Mouse (Mus musculus) liver, embryonic 12.5 days (tissue): ENCODE results near the gene Slc52a3. TPM values are rescaled to one million over a fixed set of nuclear protein-coding genes. Genes with fewer than 3 reads are reported as not detected.

Experiments
- ATAC-seq: fragments of 200-750 bp; cut with Nextera tagmentation; 2 replicates; pipeline ENCODE4 v1.8.0; 2017; ENCODE audit warnings: moderate number of reproducible peaks, mild to moderate bottlenecking, moderate library complexity
- H3K27ac ChIP-seq: fragments of 300-500 bp; sonication (generic); 2 replicates; pipeline ENCODE4 v1.5.1; 2016; ENCODE audit warnings: mild to moderate bottlenecking
- H3K27me3 ChIP-seq: fragments of 300-500 bp; sonication (generic); replicated peaks from 2 replicates; pipeline ENCODE4 v1.6.1; 2016; ENCODE audit warnings: mild to moderate bottlenecking, moderate library complexity
- H3K36me3 ChIP-seq: fragments of 300-500 bp; sonication (generic); 2 replicates; pipeline ENCODE4 v1.6.1; 2016; ENCODE audit warnings: mild to moderate bottlenecking, moderate library complexity
- H3K4me1 ChIP-seq: fragments of 300-500 bp; sonication (generic); 2 replicates; pipeline ENCODE4 v1.6.1; 2016
- H3K4me2 ChIP-seq: fragments of 300-500 bp; sonication (generic); 2 replicates; pipeline ENCODE4 v1.6.1; 2016; ENCODE audit warnings: mild to moderate bottlenecking, moderate library complexity
- H3K4me3 ChIP-seq: fragments of 300-500 bp; sonication (generic); 2 replicates; pipeline ENCODE4 v1.5.1; 2016; ENCODE audit warnings: mild to moderate bottlenecking, moderate library complexity
- H3K9ac ChIP-seq: fragments of 300-500 bp; sonication (generic); 2 replicates; pipeline ENCODE4 v1.6.1; 2016; ENCODE audit warnings: mild to moderate bottlenecking, moderate library complexity
- H3K9me3 ChIP-seq: fragments of 300-500 bp; sonication (generic); replicated peaks from 2 replicates; pipeline ENCODE4 v1.6.1; 2016; ENCODE audit warnings: mild to moderate bottlenecking, moderate library complexity
- whole genome bisulfite sequencing: fragments of 180-500 bp; shearing (Covaris S2); methylation state at CpG from one replicate; pipeline ENCODE4 v1.1.7; 2016; ENCODE audit not compliant: insufficient replicate concordance; 5-methylcytosine and 5-hydroxymethylcytosine counted together
- polyA plus RNA-seq: library from polyadenylated mRNA; unstranded; fragments of >200 nt; fragmentation: Nextera tagmentation; extraction: Ambion mirVana; gene quantifications from 2 replicates; pipeline ENCODE4 v1.2.1, GENCODE M21; 2016

The Slc52a3 gene
- polyA plus RNA-seq, 1 experiment from 2014 or later = 1.3 TPM

GRCm38 (mm10) chr2:151967176-151967750 lies 29.0 kb upstream of the Slc52a3 start:
- Histone ChIP-seq H3K4me2 (no peak overlapping the region), H3K36me3 (peaks cover 26% of the 10 kb centered on the region), H3K27me3 (peaks cover 9% of the 10 kb centered on the region), H3K9me3 (no peaks in the 10 kb centered on the region), H3K4me3 (no peak overlapping the region), H3K4me1 (peaks cover 45% of the 10 kb centered on the region), H3K27ac (no peak overlapping the region), H3K9ac (no peak overlapping the region)
- WGBS = 56% methylated on average over 9 of the region's 9 CpGs
- ATAC-seq = no peak

- H3K4me3 ChIP-seq = no peak overlapping the region
- peaks cover 47% of the 10 kb centered on the region for H3K4me1 ChIP-seq
- H3K27ac ChIP-seq = no peak overlapping the region
- no peak for ATAC-seq
- H3K9ac ChIP-seq = no peak overlapping the region
- H3K27me3 ChIP-seq = peaks cover 15% of the 10 kb centered on the region
- 33% methylated on average over 2 of the region's 2 CpGs for WGBS
- H3K36me3 ChIP-seq = peaks cover 26% of the 10 kb centered on the region
- no peak overlapping the region for H3K4me2 ChIP-seq
- no peaks in the 10 kb centered on the region for H3K9me3 ChIP-seq
Measured at GRCm38 (mm10) chr2:151967792-151968191, 28.5 kb upstream of the Slc52a3 start.

- no peak for ATAC-seq
- Histone ChIP-seq H3K27me3 (peaks cover 21% of the 10 kb centered on the region), H3K27ac (no peak overlapping the region), H3K9me3 (no peaks in the 10 kb centered on the region), H3K4me3 (no peak overlapping the region), H3K4me1 (peaks cover 53% of the 10 kb centered on the region), H3K36me3 (peaks cover 26% of the 10 kb centered on the region), H3K9ac (no peak overlapping the region), H3K4me2 (no peak overlapping the region)
- 73% methylated on average over 8 of the region's 8 CpGs for WGBS
Measured at GRCm38 (mm10) chr2:151968451-151968850, 27.9 kb upstream of the Slc52a3 start.

- 80% methylated on average over 7 of the region's 7 CpGs for WGBS
- Histone ChIP-seq H3K36me3 (peaks cover 26% of the 10 kb centered on the region), H3K4me1 (peaks cover 54% of the 10 kb centered on the region), H3K9ac (no peak overlapping the region), H3K4me2 (no peak overlapping the region), H3K27ac (no peak overlapping the region), H3K27me3 (peaks cover 27% of the 10 kb centered on the region), H3K9me3 (no peaks in the 10 kb centered on the region), H3K4me3 (no peak overlapping the region)
- ATAC-seq = no peak
Measured at GRCm38 (mm10) chr2:151968986-151969385, 27.3 kb upstream of the Slc52a3 start.

- Histone ChIP-seq H3K4me1 (peaks cover 56% of the 10 kb centered on the region), H3K9ac (no peak overlapping the region), H3K36me3 (peaks cover 26% of the 10 kb centered on the region), H3K9me3 (no peaks in the 10 kb centered on the region), H3K27me3 (peaks cover 31% of the 10 kb centered on the region), H3K4me3 (no peak overlapping the region), H3K27ac (no peak overlapping the region), H3K4me2 (no peak overlapping the region)
- WGBS = 75% methylated on average over 6 of the region's 6 CpGs
- ATAC-seq = no peak
Measured at GRCm38 (mm10) chr2:151969396-151969795, 26.9 kb upstream of the Slc52a3 start.

GRCm38 (mm10) chr2:151970191-151971172 lies 25.8 kb upstream of the Slc52a3 start:
- Histone ChIP-seq H3K9ac (peak overlapping the region; percentile 15; the same call in 1 of the 2 replicates), H3K9me3 (no peaks in the 10 kb centered on the region), H3K27me3 (peaks cover 42% of the 10 kb centered on the region), H3K4me2 (peak overlapping the region; percentile 67), H3K36me3 (peaks cover 26% of the 10 kb centered on the region), H3K27ac (no peak overlapping the region), H3K4me1 (peaks cover 61% of the 10 kb centered on the region), H3K4me3 (peak overlapping the region; percentile 34)
- 44% methylated on average over 53 of the region's 53 CpGs for WGBS
- peak; percentile 82 for ATAC-seq

GRCm38 (mm10) chr2:151971748-151972147 lies 24.6 kb upstream of the Slc52a3 start:
- Histone ChIP-seq H3K36me3 (peaks cover 32% of the 10 kb centered on the region), H3K4me1 (peaks cover 73% of the 10 kb centered on the region), H3K9ac (no peak overlapping the region), H3K4me3 (no peak overlapping the region), H3K4me2 (no peak overlapping the region), H3K27me3 (peaks cover 44% of the 10 kb centered on the region), H3K9me3 (no peaks in the 10 kb centered on the region), H3K27ac (no peak overlapping the region)
- WGBS = 86% methylated on average over 5 of the region's 5 CpGs
- ATAC-seq = no peak

GRCm38 (mm10) chr2:151972880-151973594 lies 23.3 kb upstream of the Slc52a3 start:
- peak overlapping the region; percentile 52 for H3K4me2 ChIP-seq
- 11% methylated on average over 23 of the region's 23 CpGs for WGBS
- H3K9ac ChIP-seq = peak overlapping the region; percentile 45
- peak overlapping the region; percentile 18 for H3K4me3 ChIP-seq
- H3K27ac ChIP-seq = peak overlapping the region; percentile 54
- H3K9me3 ChIP-seq = no peaks in the 10 kb centered on the region
- H3K4me1 ChIP-seq = peaks cover 84% of the 10 kb centered on the region
- H3K36me3 ChIP-seq = peaks cover 41% of the 10 kb centered on the region
- peak; percentile 36 for ATAC-seq
- H3K27me3 ChIP-seq = peaks cover 44% of the 10 kb centered on the region

- H3K9ac ChIP-seq = peak overlapping the region; percentile 45
- peaks cover 87% of the 10 kb centered on the region for H3K4me1 ChIP-seq
- H3K27me3 ChIP-seq = peaks cover 44% of the 10 kb centered on the region
- H3K27ac ChIP-seq = peak overlapping the region; percentile 54; the same call in 1 of the 2 replicates
- 2% methylated on average over 36 of the region's 36 CpGs for WGBS
- peak overlapping the region; percentile 18 for H3K4me3 ChIP-seq
- no peak for ATAC-seq
- peaks cover 32% of the 10 kb centered on the region for H3K36me3 ChIP-seq
- H3K4me2 ChIP-seq = peak overlapping the region; percentile 52
- H3K9me3 ChIP-seq = no peaks in the 10 kb centered on the region
Measured at GRCm38 (mm10) chr2:151973595-151974562, 22.4 kb upstream of the Slc52a3 start.

- no peaks in the 10 kb centered on the region for H3K9me3 ChIP-seq
- no peak overlapping the region for H3K9ac ChIP-seq
- WGBS = 67% methylated on average over 5 of the region's 5 CpGs
- peaks cover 44% of the 10 kb centered on the region for H3K27me3 ChIP-seq
- H3K4me1 ChIP-seq = peaks cover 88% of the 10 kb centered on the region
- no peak for ATAC-seq
- H3K4me3 ChIP-seq = no peak overlapping the region
- no peak overlapping the region for H3K4me2 ChIP-seq
- H3K27ac ChIP-seq = no peak overlapping the region
- peaks cover 18% of the 10 kb centered on the region for H3K36me3 ChIP-seq
Measured at GRCm38 (mm10) chr2:151975295-151975694, 21.0 kb upstream of the Slc52a3 start.

GRCm38 (mm10) chr2:151976067-151976466 lies 20.2 kb upstream of the Slc52a3 start:
- H3K4me1 ChIP-seq = peaks cover 85% of the 10 kb centered on the region
- no peak overlapping the region for H3K4me3 ChIP-seq
- peak overlapping the region; percentile 15; the same call in 1 of the 2 replicates for H3K4me2 ChIP-seq
- WGBS = 74% methylated on average over 3 of the region's 3 CpGs
- ATAC-seq = no peak
- H3K9me3 ChIP-seq = no peaks in the 10 kb centered on the region
- no peak overlapping the region for H3K9ac ChIP-seq
- H3K27ac ChIP-seq = no peak overlapping the region
- H3K27me3 ChIP-seq = peaks cover 44% of the 10 kb centered on the region
- H3K36me3 ChIP-seq = peaks cover 15% of the 10 kb centered on the region
